Mouse (Mus musculus): ENCODE measurements around the gene Klf5. TPM values are rescaled to one million over a fixed set of nuclear protein-coding genes. Genes with fewer than 3 reads are reported as not detected.

Klf5 gene
- polyA plus RNA-seq, 1 experiment from 2014 or later, result 3.7 TPM

- 81% methylated on average over 4 of the region's 4 CpGs for WGBS
- H3K4me2 ChIP-seq (ENCODE audit: low read length), result no peak overlapping the region
Measured at GRCm38 (mm10) chr14:99324523-99324922, 26.0 kb downstream of the Klf5 start.

DNA sequence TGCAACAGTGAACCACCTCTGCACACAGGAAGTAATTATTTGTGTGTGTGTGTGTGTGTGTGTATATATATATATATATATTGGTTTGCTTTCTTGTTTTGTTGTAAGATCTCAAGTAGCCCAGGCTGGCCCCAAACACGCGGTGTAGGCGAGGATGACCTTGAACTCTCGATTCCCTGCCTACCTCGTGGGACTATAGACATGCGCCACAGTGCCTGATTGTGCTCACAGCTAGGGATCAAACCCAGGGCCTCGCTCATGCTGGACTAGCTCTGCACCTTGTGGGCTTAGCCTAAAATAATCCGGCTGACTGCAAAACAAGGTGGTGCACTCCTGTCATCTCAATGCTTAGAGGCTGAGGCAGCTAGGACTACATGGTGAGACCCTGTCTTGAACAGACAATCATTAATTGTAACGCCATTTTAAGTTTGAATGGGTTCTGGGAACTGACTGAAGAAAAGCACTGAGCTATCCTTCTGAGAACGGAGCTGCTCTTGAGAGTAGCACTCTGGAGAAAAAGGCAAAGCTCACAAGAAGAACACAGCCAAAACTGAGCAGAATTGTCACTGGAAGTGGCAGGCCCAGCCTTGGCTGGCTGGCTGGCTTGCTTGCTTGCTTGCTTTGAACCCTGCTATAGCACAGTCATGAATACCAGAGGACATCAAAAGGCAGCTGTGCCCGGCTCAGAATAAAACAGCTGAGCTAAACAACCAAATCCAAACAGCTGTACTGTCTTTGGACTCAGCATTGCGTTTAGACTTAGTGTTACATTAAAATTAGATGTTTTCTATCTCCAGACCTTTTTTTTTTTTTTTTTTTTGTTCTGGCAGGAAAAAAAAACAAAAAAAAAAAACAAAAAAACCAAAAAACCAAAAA lies 27.3 kb downstream of the Klf5 start:
- no peak overlapping the region for H3K9ac ChIP-seq (ENCODE audit: low read depth, low read length)
- no peak overlapping the region for H3K27ac ChIP-seq (ENCODE audit: low read length)
- H3K4me3 ChIP-seq (ENCODE audit: low read depth, low read length), result no peak overlapping the region
- H3K27me3 ChIP-seq (ENCODE audit: control insufficient read depth, insufficient read depth, low read depth, low read length), result no peaks in the 10 kb centered on the region
- no peaks in the 10 kb centered on the region for H3K9me3 ChIP-seq (replicated peaks; ENCODE audit: control insufficient read depth, low read length, poor library complexity, severe bottlenecking)
- no peaks in the 10 kb centered on the region for H3K4me1 ChIP-seq (ENCODE audit: control insufficient read depth, insufficient read depth, low read length)
- no peak for ATAC-seq
- no peak overlapping the region for H3K4me2 ChIP-seq (ENCODE audit: low read length)
- no peaks in the 10 kb centered on the region for H3K36me3 ChIP-seq (ENCODE audit: control insufficient read depth, insufficient read depth, low read length)
- WGBS, result 72% methylated on average over 12 of the region's 12 CpGs

More at GRCm38 (mm10) chr14:99324523-99324922, 26.0 kb downstream of the Klf5 start:
- H3K9ac ChIP-seq (ENCODE audit: low read depth, low read length), result no peak overlapping the region
- no peaks in the 10 kb centered on the region for H3K27me3 ChIP-seq (ENCODE audit: control insufficient read depth, insufficient read depth, low read depth, low read length)
- no peak overlapping the region for H3K27ac ChIP-seq (ENCODE audit: low read length)
- no peak for ATAC-seq
- no peaks in the 10 kb centered on the region for H3K9me3 ChIP-seq (replicated peaks; ENCODE audit: control insufficient read depth, low read length, poor library complexity, severe bottlenecking)
- no peak overlapping the region for H3K4me3 ChIP-seq (ENCODE audit: low read depth, low read length)
- no peaks in the 10 kb centered on the region for H3K36me3 ChIP-seq (ENCODE audit: control insufficient read depth, insufficient read depth, low read length)
- H3K4me1 ChIP-seq (ENCODE audit: control insufficient read depth, insufficient read depth, low read length), result no peaks in the 10 kb centered on the region

DNA sequence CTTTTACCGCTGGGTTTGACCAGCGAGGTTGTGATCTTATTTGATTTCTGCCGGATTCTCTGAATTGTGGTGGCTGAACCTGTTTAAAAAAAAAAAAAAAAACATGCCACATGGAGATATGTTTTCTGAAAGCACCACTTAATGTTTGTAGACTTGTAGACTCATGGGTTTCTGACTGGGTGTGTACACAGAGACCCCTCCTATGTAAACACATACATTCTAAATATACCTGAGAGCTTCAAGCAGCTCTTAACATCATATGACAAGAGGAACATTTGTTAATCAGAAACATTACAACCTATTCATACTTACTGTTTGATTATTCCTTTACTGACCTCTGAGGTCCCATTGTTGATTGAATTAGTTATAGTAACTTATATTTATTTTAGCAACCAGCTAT lies 38.1 kb downstream of the Klf5 start:
- Histone ChIP-seq H3K27me3 (ENCODE audit: control insufficient read depth, insufficient read depth, low read depth, low read length) (no peaks in the 10 kb centered on the region), H3K36me3 (ENCODE audit: control insufficient read depth, insufficient read depth, low read length) (no peaks in the 10 kb centered on the region), H3K27ac (ENCODE audit: low read length) (no peak overlapping the region), H3K9me3 (replicated peaks; ENCODE audit: control insufficient read depth, low read length, poor library complexity, severe bottlenecking) (no peaks in the 10 kb centered on the region), H3K4me1 (ENCODE audit: control insufficient read depth, insufficient read depth, low read length) (0 out of 2 replicates have a peak, but pooled peaks cover 2% of the 10 kb centered on the region), H3K4me2 (ENCODE audit: low read length) (no peak overlapping the region), H3K4me3 (ENCODE audit: low read depth, low read length) (no peak overlapping the region), H3K9ac (ENCODE audit: low read depth, low read length) (no peak overlapping the region)
- no peak for ATAC-seq
- 88% methylated on average over 3 of the region's 3 CpGs for WGBS

GRCm38 (mm10) chr14:99339021-99339420 lies 40.5 kb downstream of the Klf5 start:
- Histone ChIP-seq H3K4me2 (ENCODE audit: low read length) (no peak overlapping the region), H3K36me3 (ENCODE audit: control insufficient read depth, insufficient read depth, low read length) (no peaks in the 10 kb centered on the region), H3K9me3 (replicated peaks; ENCODE audit: control insufficient read depth, low read length, poor library complexity, severe bottlenecking) (no peaks in the 10 kb centered on the region), H3K27me3 (ENCODE audit: control insufficient read depth, insufficient read depth, low read depth, low read length) (no peaks in the 10 kb centered on the region), H3K27ac (ENCODE audit: low read length) (no peak overlapping the region), H3K9ac (ENCODE audit: low read depth, low read length) (no peak overlapping the region), H3K4me1 (ENCODE audit: control insufficient read depth, insufficient read depth, low read length) (0 out of 2 replicates have a peak, but pooled peaks cover 2% of the 10 kb centered on the region), H3K4me3 (ENCODE audit: low read depth, low read length) (no peak overlapping the region)
- 57% methylated on average over 8 of the region's 8 CpGs for WGBS
- no peak for ATAC-seq

DNA sequence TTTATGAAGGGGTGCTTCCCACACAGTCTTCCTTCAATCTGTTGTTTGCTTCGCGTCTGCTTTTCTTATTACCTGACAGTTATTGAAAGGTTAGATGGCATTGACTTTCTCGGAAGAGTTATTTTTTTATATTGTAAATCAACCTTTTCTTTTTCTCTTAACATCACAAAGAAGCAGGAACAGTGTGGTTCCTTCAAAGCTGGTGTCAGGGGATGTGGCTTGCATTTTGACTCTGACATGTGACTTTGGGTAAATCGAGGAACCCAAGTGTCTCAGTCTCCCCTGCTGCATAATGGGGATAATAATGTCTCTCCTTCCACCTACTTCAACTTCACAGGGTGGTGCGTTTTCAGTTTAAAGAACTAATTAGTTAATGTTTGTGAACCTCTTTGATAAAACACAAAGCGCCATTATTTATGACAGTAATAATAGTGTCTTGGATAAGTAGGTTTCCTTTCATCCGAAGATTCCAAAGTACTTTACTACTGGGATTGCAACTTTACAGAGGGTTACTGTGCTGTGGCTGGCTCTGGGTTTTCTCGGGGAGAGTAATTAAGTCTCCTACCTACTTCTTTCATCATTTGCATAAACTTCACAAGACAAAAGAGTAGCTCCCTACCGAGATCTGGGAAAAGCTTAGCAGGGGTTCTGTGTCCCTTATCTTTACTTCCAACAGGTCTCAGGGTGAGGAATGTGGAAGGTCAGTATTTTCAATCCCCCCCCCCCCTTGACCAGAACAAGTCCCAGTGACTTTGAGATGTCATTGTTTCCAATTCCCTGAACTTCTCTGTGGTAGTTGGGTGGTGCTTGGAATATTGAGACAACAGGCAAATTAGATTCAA lies 41.4 kb downstream of the Klf5 start:
- H3K36me3 ChIP-seq (ENCODE audit: control insufficient read depth, insufficient read depth, low read length), result no peaks in the 10 kb centered on the region
- H3K4me2 ChIP-seq (ENCODE audit: low read length), result no peak overlapping the region
- H3K27ac ChIP-seq (ENCODE audit: low read length), result no peak overlapping the region
- 0 out of 2 replicates have a peak, but pooled peaks cover 2% of the 10 kb centered on the region for H3K4me1 ChIP-seq (ENCODE audit: control insufficient read depth, insufficient read depth, low read length)
- no peak overlapping the region for H3K4me3 ChIP-seq (ENCODE audit: low read depth, low read length)
- H3K9me3 ChIP-seq (replicated peaks; ENCODE audit: control insufficient read depth, low read length, poor library complexity, severe bottlenecking), result no peaks in the 10 kb centered on the region
- no peak for ATAC-seq
- H3K9ac ChIP-seq (ENCODE audit: low read depth, low read length), result no peak overlapping the region
- no peaks in the 10 kb centered on the region for H3K27me3 ChIP-seq (ENCODE audit: control insufficient read depth, insufficient read depth, low read depth, low read length)
- WGBS, result 18% methylated on average over 9 of the region's 9 CpGs

- no peak overlapping the region for H3K9ac ChIP-seq (ENCODE audit: low read depth, low read length)
- H3K4me3 ChIP-seq (ENCODE audit: low read depth, low read length), result no peak overlapping the region
- no peak overlapping the region for H3K4me2 ChIP-seq (ENCODE audit: low read length)
- H3K27me3 ChIP-seq (ENCODE audit: control insufficient read depth, insufficient read depth, low read depth, low read length), result no peaks in the 10 kb centered on the region
- no peaks in the 10 kb centered on the region for H3K36me3 ChIP-seq (ENCODE audit: control insufficient read depth, insufficient read depth, low read length)
- 0 out of 2 replicates have a peak, but pooled peaks cover 2% of the 10 kb centered on the region for H3K4me1 ChIP-seq (ENCODE audit: control insufficient read depth, insufficient read depth, low read length)
- no peak for ATAC-seq
- H3K9me3 ChIP-seq (replicated peaks; ENCODE audit: control insufficient read depth, low read length, poor library complexity, severe bottlenecking), result no peaks in the 10 kb centered on the region
- no peak overlapping the region for H3K27ac ChIP-seq (ENCODE audit: low read length)
- 80% methylated on average over 1 of the region's 1 CpGs for WGBS
Measured at GRCm38 (mm10) chr14:99340703-99341102, 42.2 kb downstream of the Klf5 start.

DNA sequence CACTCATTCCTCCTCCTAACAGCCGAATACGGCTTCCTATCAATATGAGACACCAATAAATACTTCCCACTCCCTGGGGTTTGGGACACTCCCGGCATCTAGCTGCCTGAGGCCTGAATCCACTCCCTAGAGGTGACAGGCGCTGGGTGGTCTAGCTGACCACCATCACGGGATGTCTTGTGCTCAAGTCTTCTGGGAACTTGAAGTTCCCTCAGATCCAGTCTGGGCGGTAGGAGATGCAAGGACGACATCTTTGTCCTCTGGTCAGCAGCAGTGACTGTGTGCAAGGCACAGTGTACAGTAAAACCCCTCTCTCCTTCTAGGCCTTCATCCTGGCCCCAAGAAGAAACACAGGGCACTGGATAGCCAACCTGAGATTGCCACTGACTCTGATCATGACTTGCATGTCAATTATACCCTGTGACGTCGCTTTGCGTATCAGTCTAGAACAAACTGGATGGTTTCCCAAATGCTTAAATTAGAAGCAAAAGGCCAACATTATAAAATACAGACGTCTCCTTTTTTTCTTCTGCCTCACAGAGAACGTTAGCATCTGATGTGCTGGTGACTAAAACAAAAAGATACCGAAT lies 49.8 kb downstream of the Klf5 start:
- H3K9me3 ChIP-seq (replicated peaks; ENCODE audit: control insufficient read depth, low read length, poor library complexity, severe bottlenecking), result no peaks in the 10 kb centered on the region
- no peaks in the 10 kb centered on the region for H3K36me3 ChIP-seq (ENCODE audit: control insufficient read depth, insufficient read depth, low read length)
- H3K9ac ChIP-seq (ENCODE audit: low read depth, low read length), result no peak overlapping the region
- no peaks in the 10 kb centered on the region for H3K4me1 ChIP-seq (ENCODE audit: control insufficient read depth, insufficient read depth, low read length)
- H3K4me2 ChIP-seq (ENCODE audit: low read length), result no peak overlapping the region
- H3K27ac ChIP-seq (ENCODE audit: low read length), result no peak overlapping the region
- no peak for ATAC-seq
- no peak overlapping the region for H3K4me3 ChIP-seq (ENCODE audit: low read depth, low read length)
- no peaks in the 10 kb centered on the region for H3K27me3 ChIP-seq (ENCODE audit: control insufficient read depth, insufficient read depth, low read depth, low read length)
- 65% methylated on average over 13 of the region's 13 CpGs for WGBS

- no peak for ATAC-seq
- 69% methylated on average over 6 of the region's 6 CpGs for WGBS
- Histone ChIP-seq H3K27me3 (ENCODE audit: control insufficient read depth, insufficient read depth, low read depth, low read length) (no peaks in the 10 kb centered on the region), H3K9me3 (replicated peaks; ENCODE audit: control insufficient read depth, low read length, poor library complexity, severe bottlenecking) (no peaks in the 10 kb centered on the region), H3K4me3 (ENCODE audit: low read depth, low read length) (no peak overlapping the region), H3K9ac (ENCODE audit: low read depth, low read length) (no peak overlapping the region), H3K27ac (ENCODE audit: low read length) (no peak overlapping the region), H3K36me3 (ENCODE audit: control insufficient read depth, insufficient read depth, low read length) (no peaks in the 10 kb centered on the region), H3K4me1 (ENCODE audit: control insufficient read depth, insufficient read depth, low read length) (no peaks in the 10 kb centered on the region), H3K4me2 (ENCODE audit: low read length) (no peak overlapping the region)
Measured at GRCm38 (mm10) chr14:99349606-99350005, 51.1 kb downstream of the Klf5 start.

All from midbrain, embryonic 16.5 days (tissue).